Mouse (Mus musculus) liver, adult 2 months (tissue): ENCODE data around the gene Isoc2b. TPM values are rescaled to one million over a fixed set of nuclear protein-coding genes. Genes with fewer than 3 reads are reported as not detected.

ENCODE experiments used
- DNase-seq: peaks from one replicate; pipeline ENCODE4 v3.0.0-alpha.2; 2011; ENCODE audit warnings: low read depth, low spot score; ENCODE audit errors: extremely low read depth
- H3K27ac ChIP-seq: fragments of 200-500 bp; replicated peaks from 2 replicates; pipeline ENCODE4 v1.5.1; 2012; ENCODE audit warnings: low read depth, mild to moderate bottlenecking, control low read depth, inconsistent platforms, low read length; ENCODE audit not compliant: insufficient read depth
- H3K27me3 ChIP-seq: fragments of 200-500 bp; 2 replicates; pipeline ENCODE4 v1.6.1; 2012; ENCODE audit warnings: mild to moderate bottlenecking, moderate library complexity, low read length, inconsistent platforms; ENCODE audit not compliant: control insufficient read depth, insufficient read depth
- H3K36me3 ChIP-seq: fragments of 200-500 bp; 2 replicates; pipeline ENCODE4 v1.6.1; 2012; ENCODE audit warnings: low read length, inconsistent platforms; ENCODE audit not compliant: control insufficient read depth, insufficient read depth
- H3K4me1 ChIP-seq: fragments of 200-500 bp; 2 replicates; pipeline ENCODE4 v1.6.1; 2011; ENCODE audit warnings: low read length; ENCODE audit not compliant: control insufficient read depth, insufficient read depth
- H3K4me3 ChIP-seq: fragments of 200-500 bp; 2 replicates; pipeline ENCODE4 v1.5.1; 2011; ENCODE audit warnings: low read depth, mild to moderate bottlenecking, control low read depth, low read length, moderate library complexity; ENCODE audit not compliant: insufficient read depth
- H3K79me2 ChIP-seq: fragments of 200-500 bp; 2 replicates; pipeline ENCODE4 v1.6.1; 2012; ENCODE audit warnings: inconsistent platforms, mild to moderate bottlenecking, low read length, moderate library complexity; ENCODE audit not compliant: control insufficient read depth, insufficient read depth
- H3K9ac ChIP-seq: fragments of 200-500 bp; 2 replicates; pipeline ENCODE4 v1.6.1; 2012; ENCODE audit warnings: low read depth, mild to moderate bottlenecking, control low read depth, inconsistent platforms, low read length
- CTCF ChIP-seq: fragments of 200-500 bp; IDR thresholded peaks from 2 replicates; pipeline ENCODE4 v1.5.1; 2011; ENCODE audit warnings: low read depth, low read length, control low read depth
- POLR2A ChIP-seq: fragments of 200-500 bp; IDR thresholded peaks from 2 replicates; pipeline ENCODE4 v1.6.1; 2011; ENCODE audit warnings: low read length, control low read depth; ENCODE audit not compliant: insufficient read depth; ENCODE audit errors: extremely low read depth
- WGBS: fragments of 180-500 bp; shearing (Covaris S2); methylation state at CpG from one replicate; pipeline ENCODE4 v1.1.7; 2018; 5-methylcytosine and 5-hydroxymethylcytosine counted together
- polyA plus RNA-seq: library from polyadenylated mRNA; depleted of rRNA; stranded (reverse); fragments of >200 nt; gene quantifications from 2 replicates; pipeline ENCODE4 v1.2.3, GENCODE M21; 2012; rRNA removed
- total RNA-seq: library from RNA; depleted of rRNA; stranded (reverse); fragments of >200 nt; gene quantifications from 2 replicates; pipeline ENCODE4 v1.2.3, GENCODE M21; 2014; rRNA removed

Isoc2b gene
- total RNA-seq: 23.6 and 40.2 TPM in 2 replicates
- polyA plus RNA-seq: 24.0 and 34.6 TPM in 2 replicates

DNA sequence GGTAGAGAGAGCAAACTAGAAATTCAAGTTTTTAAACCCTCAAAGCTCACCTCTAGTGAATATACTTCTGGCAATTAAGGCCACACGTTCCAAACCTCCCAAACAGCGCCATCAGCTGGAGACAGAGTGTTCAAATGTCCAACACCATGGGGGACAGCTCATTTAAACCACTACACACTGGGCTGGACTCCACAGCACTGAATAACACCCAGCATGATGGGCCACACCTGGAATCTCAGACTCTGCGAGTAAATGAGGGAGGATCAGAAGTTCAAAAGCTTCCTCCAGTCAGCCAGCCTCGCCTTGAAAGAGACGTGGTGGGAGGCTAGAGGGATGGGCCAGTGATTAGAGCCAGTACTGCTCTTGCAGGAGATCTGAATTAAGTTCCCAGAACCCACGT, at the start of gene Isoc2b:
Gene Isoc2b, minus strand, starts transcription at position 126 of the 400 bp plus-strand sequence.
- Histone ChIP-seq H3K27ac (no peak within 1 kb of the TSS), H3K4me1 (0 out of 2 replicates have a peak, but pooled peaks cover 3% of the 10 kb centered on the region), H3K4me3 (no peak within 1 kb of the TSS), H3K36me3 (no peaks in the 10 kb centered on the region), H3K79me2 (no peaks in the 10 kb centered on the region), H3K9ac (no peak within 1 kb of the TSS), H3K27me3 (no peaks in the 10 kb centered on the region)
- WGBS: 67% methylated on average over 6 of the region's 6 CpGs
- DNase-seq: no peak
- no peak for TF ChIP-seq CTCF
- no peak for TF ChIP-seq POLR2A

GRCm38 (mm10) chr7:4919096-4919495, 49.0 kb upstream of the Isoc2b start:
- TF ChIP-seq POLR2A (no peak), CTCF (no peak)
- H3K27ac ChIP-seq: no peak overlapping the region
- H3K36me3 ChIP-seq: peaks cover 3% of the 10 kb centered on the region; the same call in 1 of the 2 replicates
- H3K27me3 ChIP-seq: peaks cover 5% of the 10 kb centered on the region
- DNase-seq: no peak
- H3K4me1 ChIP-seq: peaks cover 15% of the 10 kb centered on the region
- no peak overlapping the region for H3K9ac ChIP-seq
- peaks cover 14% of the 10 kb centered on the region; the same call in 1 of the 2 replicates for H3K79me2 ChIP-seq
- no peak overlapping the region for H3K4me3 ChIP-seq
- 90% methylated on average over 20 of the region's 21 CpGs for WGBS

DNA sequence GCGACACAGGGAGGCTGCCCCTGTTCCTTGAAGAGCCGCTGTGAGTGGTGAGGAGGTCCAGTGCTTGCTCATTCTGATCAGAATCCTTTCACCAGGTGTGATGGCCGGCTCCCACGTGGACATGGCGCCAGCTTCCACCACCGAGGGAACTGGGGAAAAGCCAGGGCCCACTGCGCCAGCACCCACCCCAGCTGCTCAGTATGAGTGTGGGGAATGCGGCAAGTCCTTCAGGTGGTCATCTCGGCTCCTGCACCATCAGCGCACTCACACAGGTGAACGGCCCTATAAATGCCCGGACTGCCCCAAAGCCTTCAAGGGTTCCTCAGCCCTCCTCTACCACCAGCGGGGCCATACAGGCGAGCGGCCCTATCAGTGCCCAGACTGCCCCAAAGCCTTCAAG, 48.6 kb upstream of the Isoc2b start:
- Histone ChIP-seq H3K4me3 (no peak overlapping the region), H3K27ac (no peak overlapping the region), H3K36me3 (peaks cover 3% of the 10 kb centered on the region; the same call in 1 of the 2 replicates), H3K9ac (no peak overlapping the region), H3K79me2 (peaks cover 14% of the 10 kb centered on the region; the same call in 1 of the 2 replicates), H3K27me3 (peaks cover under 1% of the 10 kb centered on the region; the same call in 1 of the 2 replicates), H3K4me1 (peaks cover 13% of the 10 kb centered on the region)
- DNase-seq: no peak
- TF ChIP-seq CTCF (no peak), POLR2A (no peak)
- WGBS: 97% methylated on average over 15 of the region's 15 CpGs

DNA sequence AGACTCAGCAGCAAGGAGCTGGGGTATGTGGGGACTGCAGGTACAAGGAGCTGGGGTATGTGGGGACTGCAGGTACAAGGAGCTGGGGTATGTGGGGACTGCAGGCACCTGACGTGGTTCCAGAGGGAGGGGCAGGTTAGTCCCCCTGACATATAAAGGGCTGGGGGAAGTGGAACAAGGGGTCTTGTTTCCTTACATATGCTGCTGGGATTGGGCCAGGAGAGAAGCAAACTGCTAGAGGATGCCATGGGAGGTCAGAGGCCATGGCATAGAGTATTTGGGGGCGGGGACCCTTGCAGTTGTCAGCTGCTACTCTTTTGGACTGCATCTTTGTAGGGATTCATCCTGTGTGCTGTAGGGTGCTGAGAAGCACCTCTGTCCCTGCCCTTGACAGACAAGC, 47.4 kb upstream of the Isoc2b start:
- no peak overlapping the region for H3K27ac ChIP-seq
- peaks cover 3% of the 10 kb centered on the region; the same call in 1 of the 2 replicates for H3K36me3 ChIP-seq
- TF ChIP-seq POLR2A (no peak), CTCF (no peak)
- peaks cover 14% of the 10 kb centered on the region; the same call in 1 of the 2 replicates for H3K79me2 ChIP-seq
- no peak for DNase-seq
- H3K27me3 ChIP-seq: no peaks in the 10 kb centered on the region
- 95% methylated on average over 2 of the region's 2 CpGs for WGBS
- H3K4me3 ChIP-seq: no peak overlapping the region
- peaks cover 13% of the 10 kb centered on the region for H3K4me1 ChIP-seq
- no peak overlapping the region for H3K9ac ChIP-seq

DNA sequence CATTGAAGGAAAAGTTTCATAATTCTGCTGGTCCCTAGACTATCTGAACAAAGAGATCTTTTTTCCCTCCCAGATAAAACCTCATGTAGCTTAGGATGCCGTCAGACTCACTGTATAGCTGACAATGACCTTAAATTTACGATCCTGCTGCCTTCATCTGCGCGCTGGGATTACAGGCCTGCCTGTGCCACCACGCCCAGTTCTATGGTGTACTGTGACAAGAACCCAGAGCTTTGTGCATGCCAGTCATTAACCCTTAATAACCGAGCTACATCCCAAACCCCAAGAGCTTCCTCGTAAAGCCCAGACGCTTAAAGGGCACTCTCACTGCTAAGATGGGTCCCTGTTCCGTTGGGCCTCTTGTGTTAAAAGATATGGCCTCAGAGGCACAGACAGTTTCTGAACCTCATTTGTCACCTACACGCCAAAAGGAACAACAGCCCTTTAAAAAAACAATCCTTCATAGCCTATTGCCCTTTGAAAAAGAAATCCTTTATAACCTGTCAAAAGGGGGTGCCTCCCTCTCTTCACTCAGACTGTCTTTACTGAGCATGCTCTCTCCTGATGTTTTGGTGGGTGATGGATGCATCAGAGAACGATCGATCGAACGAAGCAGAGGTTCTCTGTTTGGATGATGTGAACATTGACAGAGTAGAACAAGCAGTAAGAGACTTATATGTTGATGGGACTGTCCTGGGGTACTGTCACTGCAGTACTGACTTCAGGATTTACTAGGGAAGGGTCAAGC, 45.8 kb upstream of the Isoc2b start:
- Histone ChIP-seq H3K27me3 (no peaks in the 10 kb centered on the region), H3K79me2 (peaks cover 14% of the 10 kb centered on the region; the same call in 1 of the 2 replicates), H3K4me1 (peaks cover 13% of the 10 kb centered on the region), H3K36me3 (peaks cover 3% of the 10 kb centered on the region; the same call in 1 of the 2 replicates), H3K27ac (no peak overlapping the region; the same call in 1 of the 2 replicates), H3K4me3 (peak overlapping the region; percentile 95), H3K9ac (peak overlapping the region; percentile 60)
- TF ChIP-seq POLR2A (no peak), CTCF (no peak)
- no peak for DNase-seq
- 17% methylated on average over 14 of the region's 14 CpGs for WGBS

- peaks cover 14% of the 10 kb centered on the region; the same call in 1 of the 2 replicates for H3K79me2 ChIP-seq
- peaks cover 13% of the 10 kb centered on the region for H3K4me1 ChIP-seq
- peak within 1 kb of the TSS; percentile 95 for H3K9ac ChIP-seq
- peaks cover 3% of the 10 kb centered on the region; the same call in 1 of the 2 replicates for H3K36me3 ChIP-seq
- H3K27me3 ChIP-seq: no peaks in the 10 kb centered on the region
- DNase-seq: peak; percentile 85
- peak within 1 kb of the TSS; percentile 72 for H3K27ac ChIP-seq
- H3K4me3 ChIP-seq: peak within 1 kb of the TSS; percentile 95
- TF ChIP-seq POLR2A (peak; percentile 78), CTCF (no peak)
- WGBS: under 1% methylated on average over 56 of the region's 56 CpGs
Measured at GRCm38 (mm10) chr7:4915007-4915665, 45.1 kb upstream of the Isoc2b start, which contains the start of gene Zfp628. Gene Zfp628 (plus strand): TSS chr7:4915217.
